Mouse (Mus musculus) frontal cortex, postnatal 10 days (tissue): ENCODE data around the gene Mcts1.

ENCODE experiments used
- DNase-seq, 2 experiments: peaks; one replicate each; pipeline ENCODE4 v3.0.0; 2022; ENCODE audit warnings: low spot score in 2 of 2, mixed read lengths in 1 of 2

The Mcts1 gene

DNA sequence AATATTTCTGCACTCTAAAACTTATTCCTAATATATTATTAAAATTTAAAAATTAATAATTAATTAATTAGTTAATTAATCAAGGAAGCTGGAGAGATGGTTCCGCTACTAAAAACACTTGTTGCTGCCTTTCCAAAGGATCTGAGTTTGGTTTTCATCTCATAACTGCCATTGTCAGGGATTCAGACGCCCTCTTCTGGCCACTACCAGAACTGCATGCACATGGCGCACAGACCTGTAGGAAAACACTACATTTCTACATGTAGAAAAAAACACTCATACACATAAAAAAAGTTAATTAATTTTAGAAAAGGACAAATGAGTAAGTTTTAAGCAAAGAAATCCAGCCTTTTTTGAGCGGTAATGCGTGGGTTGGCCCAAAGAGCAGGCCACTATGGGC, 54.3 kb downstream of the Mcts1 start:
- DNase-seq, result no peak

DNA sequence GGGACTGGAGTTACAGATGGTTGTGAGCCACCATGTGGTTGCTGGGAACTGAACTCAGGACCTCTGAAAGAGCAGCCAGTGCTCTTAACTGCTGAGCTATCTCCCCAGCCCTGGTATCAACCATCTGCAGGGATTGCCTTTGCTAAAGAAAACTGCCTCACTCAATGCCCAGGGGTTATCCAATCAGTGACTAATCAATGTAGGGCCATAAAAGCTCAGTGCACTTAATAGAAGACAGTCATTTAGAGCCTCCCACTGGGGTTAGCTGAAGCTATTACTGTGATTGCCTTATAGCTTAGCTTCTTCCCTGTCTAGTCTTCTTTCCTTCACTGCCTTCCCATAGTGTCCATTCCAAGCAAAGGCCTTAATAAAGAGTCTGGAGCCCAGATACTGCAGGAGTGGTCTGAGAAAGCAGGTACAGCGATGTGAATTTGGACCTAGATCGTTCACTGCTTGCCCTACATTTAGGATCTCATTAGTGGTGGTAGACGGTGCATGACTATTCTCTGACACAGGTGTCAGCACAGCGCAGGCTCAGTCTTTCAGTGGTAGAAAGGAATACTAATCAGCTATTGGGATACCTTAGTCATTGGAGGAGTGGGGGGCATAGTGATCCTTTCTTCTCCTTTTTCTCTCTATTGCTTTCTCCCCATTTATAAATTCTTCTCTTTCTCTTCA, 56.0 kb downstream of the Mcts1 start:
- no peak for DNase-seq
